Mouse (Mus musculus): ENCODE measurements around the gene Oscar.

DNA sequence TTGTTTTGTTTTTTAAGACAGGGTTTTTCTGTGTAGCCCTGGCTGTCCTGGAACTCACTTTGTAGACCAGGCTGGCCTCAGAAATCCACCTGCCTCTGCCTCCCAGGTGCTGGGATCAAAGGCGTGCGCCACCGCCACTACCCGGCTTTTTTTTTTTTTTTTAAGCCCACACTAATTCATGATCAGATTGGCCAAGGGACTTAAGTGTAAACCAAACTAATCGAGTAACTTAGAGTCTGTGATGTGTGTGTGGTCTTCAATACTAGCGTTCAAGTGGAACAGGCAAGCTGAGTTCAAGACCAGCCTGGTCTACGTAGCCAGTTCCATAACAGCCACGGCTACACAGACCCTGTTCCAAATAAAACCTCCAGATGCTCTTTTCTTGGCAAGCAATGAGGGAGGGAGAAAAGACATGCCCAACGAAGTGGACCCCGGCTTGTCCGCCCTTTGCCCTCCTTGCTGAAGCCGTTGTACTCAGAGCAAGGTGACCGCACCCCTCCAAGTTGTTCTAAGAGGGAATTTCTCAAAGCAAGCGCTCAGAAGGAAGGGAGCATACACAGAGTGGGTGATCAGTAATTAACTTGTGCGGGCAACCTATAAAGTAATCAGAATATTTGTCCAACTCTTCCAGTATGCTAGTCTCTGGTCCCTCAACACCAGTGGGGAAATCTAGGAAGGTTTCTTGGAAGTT lies 48.7 kb upstream of the Oscar start:
- TF ChIP-seq CTCF (IDR thresholded peaks at IDR 0.05; ENCODE audit: low read depth, low read length), result no peak
- no peak for TF ChIP-seq POLR2A (IDR thresholded peaks at IDR 0.05; ENCODE audit: insufficient read depth, low read length)
- TF ChIP-seq EP300 (IDR thresholded peaks at IDR 0.05; ENCODE audit: insufficient read depth, low read depth, low read length), result no peak
